In genomic region chr4:129334677-129335215, GRCm38 (mm10) we compare ENCODE assay signal across 8 mouse cellular contexts. TPM values are rescaled to one million over a fixed set of nuclear protein-coding genes. Genes with fewer than 3 reads are reported as not detected.
DNase-seq lines count a peak whose midpoint lies in the region; ATAC-seq and TF ChIP-seq lines count a peak whose summit lies in the region.

No protein-coding gene starts in this region.

- H3K9ac ChIP-seq in heart, embryonic 12.5 days: peak overlapping the region; percentile 96
- H3K9ac ChIP-seq in ES-E14 (ENCODE audit: insufficient read depth, low read depth, low read length, poor library complexity, severe bottlenecking): peak overlapping the region; percentile 100
- H3K9ac ChIP-seq in embryonic facial prominence, embryonic 15.5 days: peak overlapping the region; percentile 93
- H3K9ac ChIP-seq in intestine, embryonic 14.5 days (ENCODE audit: low read length): peak overlapping the region; percentile 98
- peak overlapping the region; percentile 96 for H3K9ac ChIP-seq in midbrain, embryonic 16.5 days (ENCODE audit: low read depth, low read length)

- ATAC-seq in heart, embryonic 12.5 days (ENCODE audit: insufficient number of reproducible peaks, low FRiP score): peak; percentile 68
- ATAC-seq in embryonic facial prominence, embryonic 15.5 days (ENCODE audit: insufficient number of reproducible peaks, low FRiP score, low TSS enrichment, low read depth): no peak
- ATAC-seq in intestine, embryonic 14.5 days (replicated peaks; ENCODE audit: low FRiP score, low TSS enrichment, low read depth): peak; percentile 24; the same call in 1 of the 2 replicates
- no peak; the same call in 1 of the 2 replicates for ATAC-seq in midbrain, embryonic 16.5 days

- intact Hi-C loops in heart, postnatal 14 days (cut with DNase I): loop anchor here (5.0 kb wide), 1 partner anchor 273 kb away; no protein-coding TSS in a partner anchor
- intact Hi-C loops in gastrocnemius, postnatal 14 days (cut with DNase I; ENCODE audit: low total_unique reads): no loop called here

- no peaks in the 10 kb centered on the region for H3K27me3 ChIP-seq in heart, embryonic 12.5 days (replicated peaks)
- no peaks in the 10 kb centered on the region for H3K27me3 ChIP-seq in embryonic facial prominence, embryonic 15.5 days
- H3K27me3 ChIP-seq in intestine, embryonic 14.5 days (replicated peaks; ENCODE audit: control insufficient read depth, insufficient read depth, low read length): no peaks in the 10 kb centered on the region
- H3K27me3 ChIP-seq in midbrain, embryonic 16.5 days (ENCODE audit: control insufficient read depth, insufficient read depth, low read depth, low read length): no peaks in the 10 kb centered on the region

- peak overlapping the region; percentile 93 for H3K4me3 ChIP-seq in heart, embryonic 12.5 days
- H3K4me3 ChIP-seq in ES-E14 (ENCODE audit: insufficient read depth in 1 of 2, low read depth in 1 of 2, low read length in 2 of 2, poor library complexity in 1 of 2, severe bottlenecking in 1 of 2): peak overlapping the region; percentile 94 to 100
- H3K4me3 ChIP-seq in embryonic facial prominence, embryonic 15.5 days (replicated peaks): peak overlapping the region; percentile 95
- H3K4me3 ChIP-seq in intestine, embryonic 14.5 days (ENCODE audit: low read depth, low read length): peak overlapping the region; percentile 95
- peak overlapping the region; percentile 92 for H3K4me3 ChIP-seq in midbrain, embryonic 16.5 days (ENCODE audit: low read depth, low read length)

- peaks cover 37% of the 10 kb centered on the region for H3K4me1 ChIP-seq in heart, embryonic 12.5 days (replicated peaks)
- peaks cover 2% of the 10 kb centered on the region in 2 experiments; a peak in 2 of 4 replicates for H3K4me1 ChIP-seq in ES-E14 (ENCODE audit: control insufficient read depth in 2 of 2, insufficient read depth in 2 of 2, low read length in 2 of 2, poor library complexity in 1 of 2)
- peaks cover 39% of the 10 kb centered on the region for H3K4me1 ChIP-seq in embryonic facial prominence, embryonic 15.5 days
- H3K4me1 ChIP-seq in intestine, embryonic 14.5 days (replicated peaks; ENCODE audit: control insufficient read depth, insufficient read depth, low read length): peaks cover 24% of the 10 kb centered on the region
- H3K4me1 ChIP-seq in midbrain, embryonic 16.5 days (ENCODE audit: control insufficient read depth, insufficient read depth, low read length): peaks cover 39% of the 10 kb centered on the region

- in situ Hi-C loops in ES-E14 (cut with MboI; ENCODE audit: low sequenced_read_pairs in 2 of 2, unreplicated experiment in 2 of 2): no loop called here

- peak overlapping the region; percentile 91 for H3K4me2 ChIP-seq in heart, embryonic 12.5 days
- H3K4me2 ChIP-seq in embryonic facial prominence, embryonic 15.5 days (replicated peaks): peak overlapping the region; percentile 79
- peak overlapping the region; percentile 71 for H3K4me2 ChIP-seq in intestine, embryonic 14.5 days (ENCODE audit: low read length)
- H3K4me2 ChIP-seq in midbrain, embryonic 16.5 days (ENCODE audit: low read length): peak overlapping the region; percentile 73

- no peak for DNase-seq in heart, postnatal 14 days
- no peak for DNase-seq in ES-E14 (ENCODE audit: low read depth, low spot score)
- DNase-seq in intestine, embryonic 14.5 days (ENCODE audit: low spot score): no peak
- DNase-seq in left cerebral cortex, adult 11 months (ENCODE audit: low spot score): no peak
- DNase-seq in gastrocnemius, postnatal 14 days: no peak

- H3K9me3 ChIP-seq in heart, embryonic 12.5 days (replicated peaks): no peaks in the 10 kb centered on the region
- no peaks in the 10 kb centered on the region for H3K9me3 ChIP-seq in ES-E14 (ENCODE audit: control insufficient read depth, insufficient read depth, low read depth, low read length)
- no peaks in the 10 kb centered on the region for H3K9me3 ChIP-seq in embryonic facial prominence, embryonic 15.5 days (replicated peaks)
- H3K9me3 ChIP-seq in intestine, embryonic 14.5 days (ENCODE audit: control insufficient read depth, low read length): no peaks in the 10 kb centered on the region
- no peaks in the 10 kb centered on the region for H3K9me3 ChIP-seq in midbrain, embryonic 16.5 days (replicated peaks; ENCODE audit: control insufficient read depth, low read length, poor library complexity, severe bottlenecking)

- peak overlapping the region; percentile 98 for H3K27ac ChIP-seq in heart, embryonic 12.5 days (ENCODE audit: poor library complexity, severe bottlenecking)
- H3K27ac ChIP-seq in ES-E14 (ENCODE audit: insufficient read depth, low read depth, low read length, poor library complexity, severe bottlenecking): peak overlapping the region; percentile 94
- peak overlapping the region; percentile 97 for H3K27ac ChIP-seq in embryonic facial prominence, embryonic 15.5 days (replicated peaks)
- peak overlapping the region; percentile 93 for H3K27ac ChIP-seq in intestine, embryonic 14.5 days (ENCODE audit: low read depth)
- H3K27ac ChIP-seq in midbrain, embryonic 16.5 days (ENCODE audit: low read length): peak overlapping the region; percentile 97

- peaks cover 33% of the 10 kb centered on the region for H3K36me3 ChIP-seq in heart, embryonic 12.5 days
- peaks cover 17% of the 10 kb centered on the region for H3K36me3 ChIP-seq in ES-E14 (ENCODE audit: control insufficient read depth, insufficient read depth, low read length, poor library complexity, severe bottlenecking)
- peaks cover 18% of the 10 kb centered on the region for H3K36me3 ChIP-seq in embryonic facial prominence, embryonic 15.5 days
- H3K36me3 ChIP-seq in intestine, embryonic 14.5 days (ENCODE audit: control insufficient read depth, insufficient read depth, low read length): peaks cover 32% of the 10 kb centered on the region
- no peaks in the 10 kb centered on the region for H3K36me3 ChIP-seq in midbrain, embryonic 16.5 days (ENCODE audit: control insufficient read depth, insufficient read depth, low read length)

- WGBS in heart, embryonic 12.5 days: under 1% methylated on average over 62 of the region's 62 CpGs
- under 1% methylated on average over 61 of the region's 62 CpGs for WGBS in embryonic facial prominence, embryonic 15.5 days
- WGBS in intestine, embryonic 14.5 days: under 1% methylated on average over 54 of the region's 62 CpGs
- WGBS in midbrain, embryonic 16.5 days: under 1% methylated on average over 62 of the region's 62 CpGs

TF ChIP-seq in ES-E14, 5 proteins besides CTCF, POLR2A, EP300 and RAD21:
- TF ChIP-seq HCFC1 (IDR thresholded peaks at IDR 0.05; ENCODE audit: borderline replicate concordance, insufficient read depth, low read length) (0 out of 2 replicates have a peak, but pooled peaks have one; percentile 36), MAFK (IDR thresholded peaks at IDR 0.05; ENCODE audit: insufficient read depth, low read depth, low read length) (no peak)

RNA-seq across cellular contexts. Expression of gene Rbbp4, which starts 0.4 kb away (rescaled TPM):
- 342 TPM in 2 replicates for polyA plus RNA-seq in heart, embryonic 12.5 days (2016; fragmentation: Nextera tagmentation; extraction: Ambion mirVana)
- 100 to 1,000 TPM in 1 of 2 experiments, 10 to 100 TPM in 1; 82.5 to 105 TPM for total RNA-seq in heart, postnatal 14 days (2021)
- total RNA-seq in ES-E14 (2012; rRNA removed): 59.7 and 81.2 TPM in 2 replicates
- polyA plus RNA-seq in embryonic facial prominence, embryonic 15.5 days (2015; fragmentation: Nextera tagmentation; extraction: Ambion mirVana): 325 and 329 TPM in 2 replicates
- 333 and 352 TPM in 2 replicates for polyA plus RNA-seq in intestine, embryonic 14.5 days (2014; fragmentation: Nextera tagmentation; extraction: Ambion mirVana)
- 267 and 295 TPM in 2 replicates for polyA plus RNA-seq in midbrain, embryonic 16.5 days (2015; fragmentation: Nextera tagmentation; extraction: Ambion mirVana)
- total RNA-seq in gastrocnemius, postnatal 14 days (2021): 10 to 100 TPM; 66.0 to 67.2 TPM

RNA-seq across cellular contexts. Expression of gene Zbtb8os, which starts 0.7 kb away (rescaled TPM):
- polyA plus RNA-seq in heart, embryonic 12.5 days (2016; fragmentation: Nextera tagmentation; extraction: Ambion mirVana): 46.7 and 51.1 TPM in 2 replicates
- total RNA-seq in heart, postnatal 14 days (2021): 10 to 100 TPM; 20.7 to 20.9 TPM
- 41.4 and 59.9 TPM in 2 replicates for total RNA-seq in ES-E14 (2012; rRNA removed)
- polyA plus RNA-seq in embryonic facial prominence, embryonic 15.5 days (2015; fragmentation: Nextera tagmentation; extraction: Ambion mirVana): 36.6 and 41.2 TPM in 2 replicates
- polyA plus RNA-seq in intestine, embryonic 14.5 days (2014; fragmentation: Nextera tagmentation; extraction: Ambion mirVana): 46.9 and 51.3 TPM in 2 replicates
- polyA plus RNA-seq in midbrain, embryonic 16.5 days (2015; fragmentation: Nextera tagmentation; extraction: Ambion mirVana): 15.1 and 17.7 TPM in 2 replicates
- 10 to 100 TPM; 24.0 to 25.1 TPM for total RNA-seq in gastrocnemius, postnatal 14 days (2021)

RNA-seq across cellular contexts. Expression of gene Zbtb8a, which starts 43.2 kb away (rescaled TPM):
- 11.1 and 11.8 TPM in 2 replicates for polyA plus RNA-seq in heart, embryonic 12.5 days (2016; fragmentation: Nextera tagmentation; extraction: Ambion mirVana)
- 1 to 10 TPM; 4.4 to 4.7 TPM for total RNA-seq in heart, postnatal 14 days (2021)
- total RNA-seq in ES-E14 (2012; rRNA removed): 25.3 and 32.5 TPM in 2 replicates
- 12.8 and 14.1 TPM in 2 replicates for polyA plus RNA-seq in embryonic facial prominence, embryonic 15.5 days (2015; fragmentation: Nextera tagmentation; extraction: Ambion mirVana)
- 7.6 and 11.1 TPM in 2 replicates for polyA plus RNA-seq in intestine, embryonic 14.5 days (2014; fragmentation: Nextera tagmentation; extraction: Ambion mirVana)
- polyA plus RNA-seq in midbrain, embryonic 16.5 days (2015; fragmentation: Nextera tagmentation; extraction: Ambion mirVana): 23.2 and 23.4 TPM in 2 replicates
- 1 to 10 TPM; 2.4 to 2.9 TPM for total RNA-seq in gastrocnemius, postnatal 14 days (2021)

RNA-seq across cellular contexts. Expression of gene Sync, which starts 47.3 kb away (rescaled TPM):
- polyA plus RNA-seq in heart, embryonic 12.5 days (2016; fragmentation: Nextera tagmentation; extraction: Ambion mirVana): 1.1 and 1.3 TPM in 2 replicates
- total RNA-seq in heart, postnatal 14 days (2021): 10 to 100 TPM; 11.4 to 12.5 TPM
- total RNA-seq in ES-E14 (2012; rRNA removed): 2.0 and 2.1 TPM in 2 replicates
- 4.9 and 6.9 TPM in 2 replicates for polyA plus RNA-seq in embryonic facial prominence, embryonic 15.5 days (2015; fragmentation: Nextera tagmentation; extraction: Ambion mirVana)
- 1.3 and 2.1 TPM in 2 replicates for polyA plus RNA-seq in intestine, embryonic 14.5 days (2014; fragmentation: Nextera tagmentation; extraction: Ambion mirVana)
- polyA plus RNA-seq in midbrain, embryonic 16.5 days (2015; fragmentation: Nextera tagmentation; extraction: Ambion mirVana): 0.63 and 0.85 TPM in 2 replicates
- total RNA-seq in gastrocnemius, postnatal 14 days (2021): 10 to 100 TPM; 50.0 to 63.6 TPM

Comparison
In these comparisons a context has a peak if more than half of its experiments do, and no peak if none do; other contexts are left out.
1. ATAC-seq: peak in heart, embryonic 12.5 days (single experiment) and intestine, embryonic 14.5 days (single experiment); none in embryonic facial prominence, embryonic 15.5 days (single experiment) and midbrain, embryonic 16.5 days (single experiment).
2. Peak in every context shown above with its lines, with median percentiles within 50 percentile points of each other: H3K27ac ChIP-seq, H3K4me2 ChIP-seq, H3K4me3 ChIP-seq and H3K9ac ChIP-seq.